Mouse (Mus musculus) neural tube, embryonic 14.5 days (tissue): ENCODE data around the gene Rd3. TPM values are rescaled to one million over a fixed set of nuclear protein-coding genes. Genes with fewer than 3 reads are reported as not detected.

Experiments
- ATAC-seq: fragments of 200-750 bp; cut with Nextera tagmentation; 2 replicates; pipeline ENCODE4 v1.8.0; 2017; ENCODE audit warnings: low read depth, mild to moderate bottlenecking, moderate TSS enrichment, moderate library complexity
- H3K27ac ChIP-seq: fragments of 300-500 bp; sonication (generic); 2 replicates; pipeline ENCODE4 v1.5.1; 2014; ENCODE audit warnings: low read depth, mild to moderate bottlenecking, control low read depth, low read length, moderate library complexity, mixed read lengths
- H3K27me3 ChIP-seq: fragments of 300-500 bp; sonication (generic); 2 replicates; pipeline ENCODE4 v1.6.1; 2014; ENCODE audit warnings: low read length; ENCODE audit not compliant: control insufficient read depth, insufficient read depth
- H3K36me3 ChIP-seq: fragments of 300-500 bp; sonication (generic); 2 replicates; pipeline ENCODE4 v1.6.1; 2014; ENCODE audit warnings: low read length, mixed read lengths; ENCODE audit not compliant: control insufficient read depth, insufficient read depth
- H3K4me1 ChIP-seq: fragments of 300-500 bp; sonication (generic); 2 replicates; pipeline ENCODE4 v1.6.1; 2014; ENCODE audit warnings: low read length; ENCODE audit not compliant: control insufficient read depth, insufficient read depth
- H3K4me2 ChIP-seq: fragments of 300-500 bp; sonication (generic); 2 replicates; pipeline ENCODE4 v1.6.1; 2014; ENCODE audit warnings: mild to moderate bottlenecking, low read depth, low read length, control low read depth
- H3K4me3 ChIP-seq: fragments of 300-500 bp; sonication (generic); 2 replicates; pipeline ENCODE4 v1.5.1; 2014; ENCODE audit warnings: low read depth, low read length, control low read depth, mixed read lengths
- H3K9ac ChIP-seq: fragments of 300-500 bp; sonication (generic); replicated peaks from 2 replicates; pipeline ENCODE4 v1.6.1; 2014; ENCODE audit warnings: low read depth, mild to moderate bottlenecking, control low read depth, low read length, mixed read lengths
- H3K9me3 ChIP-seq: fragments of 300-500 bp; sonication (generic); 2 replicates; pipeline ENCODE4 v1.6.1; 2016; ENCODE audit warnings: low read length; ENCODE audit not compliant: control insufficient read depth
- WGBS: fragments of 180-500 bp; shearing (Covaris S2); extraction: QIAGEN DNeasy Blood & Tissue Kit; methylation state at CpG from one replicate; pipeline ENCODE4 v1.1.7; 2014; 5-methylcytosine and 5-hydroxymethylcytosine counted together
- microRNA-seq: library from miRNA; unstranded; fragments of <30 nt; microRNA quantifications from one replicate; pipeline ENCODE4, GENCODE M21; 2016
- polyA plus RNA-seq: library from polyadenylated mRNA; unstranded; fragments of >200 nt; fragmentation: Nextera tagmentation; extraction: Ambion mirVana; gene quantifications from 2 replicates; pipeline ENCODE4 v1.2.1, GENCODE M21; 2014

Gene Rd3
- polyA plus RNA-seq, 1 experiment from 2014 or later, result 1.1 TPM

- no peak for ATAC-seq
- H3K4me1 ChIP-seq, result no peaks in the 10 kb centered on the region
- H3K9ac ChIP-seq, result no peak overlapping the region
- no peak overlapping the region for H3K27ac ChIP-seq
- no peak overlapping the region for H3K4me2 ChIP-seq
- no peaks in the 10 kb centered on the region for H3K27me3 ChIP-seq
- 92% methylated on average over 7 of the region's 7 CpGs for WGBS
- no peaks in the 10 kb centered on the region for H3K36me3 ChIP-seq
- H3K9me3 ChIP-seq, result no peaks in the 10 kb centered on the region
- H3K4me3 ChIP-seq, result no peak overlapping the region
Observed at GRCm38 (mm10) chr1:191995916-191996315, 18.7 kb downstream of the Rd3 start.

- Histone ChIP-seq H3K9me3 (no peaks in the 10 kb centered on the region), H3K4me3 (no peak overlapping the region), H3K4me1 (no peaks in the 10 kb centered on the region), H3K27me3 (no peaks in the 10 kb centered on the region), H3K9ac (no peak overlapping the region), H3K27ac (no peak overlapping the region), H3K36me3 (no peaks in the 10 kb centered on the region), H3K4me2 (no peak overlapping the region)
- no peak for ATAC-seq
- 88% methylated on average over 8 of the region's 8 CpGs for WGBS
Observed at GRCm38 (mm10) chr1:191996621-191997185, 19.5 kb downstream of the Rd3 start.

GRCm38 (mm10) chr1:191999022-191999421 lies 21.9 kb downstream of the Rd3 start:
- H3K9ac ChIP-seq, result no peak overlapping the region
- H3K9me3 ChIP-seq, result no peaks in the 10 kb centered on the region
- H3K27me3 ChIP-seq, result no peaks in the 10 kb centered on the region
- H3K4me1 ChIP-seq, result no peaks in the 10 kb centered on the region
- ATAC-seq, result no peak
- H3K36me3 ChIP-seq, result no peaks in the 10 kb centered on the region
- no peak overlapping the region for H3K27ac ChIP-seq
- no peak overlapping the region for H3K4me2 ChIP-seq
- H3K4me3 ChIP-seq, result no peak overlapping the region

Small RNA genes within 50 kb of the gene (microRNA-seq; reads per million reads assigned to microRNA genes)
- gene Mir3473c, result not detected

Other genes with a start within 250 kb of the Rd3 start
- gene Nek2, start 155.9 kb upstream of the Rd3 start, polyA plus RNA-seq, result 1.8 and 3.3 TPM in 2 replicates
- gene Slc30a1, start 70.6 kb upstream of the Rd3 start, polyA plus RNA-seq, result 2.1 and 2.8 TPM in 2 replicates
- 1.7 and 2.3 TPM in 2 replicates for gene Traf5, start 115.2 kb downstream of the Rd3 start, polyA plus RNA-seq
- gene Rcor3, start 160.7 kb downstream of the Rd3 start, polyA plus RNA-seq, result 47.2 and 55.7 TPM in 2 replicates
- 3.1 and 4.2 TPM in 2 replicates for gene Kcnh1, start 213.4 kb downstream of the Rd3 start, polyA plus RNA-seq